Mouse (Mus musculus): ENCODE measurements around the gene Tas2r106.

Tas2r106 gene

DNA sequence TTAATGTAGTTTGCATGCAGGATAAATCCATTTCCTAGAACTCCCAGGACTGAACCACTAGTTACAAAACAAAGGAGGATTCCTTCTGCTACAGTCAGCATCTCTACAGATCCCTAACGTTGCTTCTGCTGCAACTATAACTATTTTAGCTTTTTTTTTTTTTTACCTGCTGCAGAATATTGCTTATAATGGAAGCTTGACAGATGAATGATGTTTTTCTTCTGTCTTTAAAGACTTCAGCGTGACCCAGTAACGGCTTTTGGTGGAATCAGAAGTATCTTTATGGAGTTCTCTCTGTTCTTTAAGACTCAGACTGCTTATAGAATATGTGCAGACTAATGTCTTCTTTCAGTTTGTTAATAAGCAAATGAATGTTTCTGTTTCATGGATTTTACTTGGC is at the start of gene Tas2r106:
Gene Tas2r106, minus strand, starts transcription at position 101 of the 400 bp plus-strand sequence.
- DNase-seq: no peak

DNA sequence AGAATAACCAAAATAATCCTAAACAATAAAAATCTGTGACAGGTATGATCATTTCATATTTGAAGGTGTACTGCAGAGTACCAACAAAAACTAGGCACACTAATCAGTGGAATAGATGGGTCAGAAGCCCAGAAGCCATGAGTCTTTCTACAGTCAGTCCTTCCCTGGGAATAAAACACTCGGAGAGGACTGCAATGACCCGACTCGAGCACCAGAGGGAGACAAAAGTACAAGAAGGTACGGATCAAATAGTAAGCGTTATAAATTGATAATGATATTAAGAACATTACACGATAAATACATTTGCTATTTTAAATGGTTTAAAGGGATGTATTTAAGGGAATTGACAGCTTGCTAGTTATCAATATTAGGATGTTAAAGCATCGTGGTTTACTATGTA is 34.1 kb upstream of the Tas2r106 start:
- DNase-seq: no peak

DNA sequence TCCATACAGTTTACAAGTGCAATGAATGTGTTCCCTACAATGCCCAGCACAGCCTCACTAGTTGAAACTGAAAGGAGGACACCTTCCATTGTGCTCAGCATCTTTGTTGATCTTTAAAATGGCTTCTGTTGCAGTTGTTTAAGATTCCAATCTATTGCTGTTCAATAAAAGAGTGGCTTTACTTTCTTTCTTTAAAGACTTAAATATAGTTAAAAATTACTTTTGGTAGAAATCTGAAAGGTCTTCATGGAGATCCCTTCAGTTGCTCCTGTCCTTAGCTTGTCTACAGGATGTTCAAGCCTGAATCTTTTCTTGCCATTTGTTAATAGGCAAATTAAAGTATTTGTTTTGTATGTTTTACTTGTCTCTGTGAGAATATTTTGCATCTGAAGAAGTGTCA is 11.3 kb upstream of the Tas2r106 start, which contains the start of gene Tas2r114:
Gene Tas2r114, minus strand, starts transcription at position 101 of the 400 bp plus-strand sequence.
- no peak for DNase-seq

DNA sequence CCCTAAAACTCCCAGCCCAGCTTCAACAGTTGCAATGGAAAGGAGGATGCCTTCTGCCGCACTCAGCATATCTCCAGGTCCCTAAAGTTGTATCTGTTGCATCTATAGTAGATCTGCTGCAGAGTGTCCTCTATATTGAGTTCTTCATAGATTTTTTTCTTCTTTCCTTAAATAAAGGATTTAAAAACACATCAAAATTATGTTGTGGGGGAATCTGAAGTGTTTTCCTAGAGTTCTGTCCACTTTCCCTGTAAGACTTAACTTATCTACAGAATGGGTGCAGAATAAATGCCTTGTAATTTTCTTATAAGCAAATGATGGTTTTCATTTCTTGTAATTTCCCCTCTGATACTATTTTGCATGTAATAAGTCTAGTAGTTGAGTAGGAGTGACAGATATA is 8.7 kb upstream of the Tas2r106 start, which contains the start of gene Tas2r105:
Gene Tas2r105, minus strand, starts transcription at position 101 of the 400 bp plus-strand sequence.
- DNase-seq: no peak

DNA sequence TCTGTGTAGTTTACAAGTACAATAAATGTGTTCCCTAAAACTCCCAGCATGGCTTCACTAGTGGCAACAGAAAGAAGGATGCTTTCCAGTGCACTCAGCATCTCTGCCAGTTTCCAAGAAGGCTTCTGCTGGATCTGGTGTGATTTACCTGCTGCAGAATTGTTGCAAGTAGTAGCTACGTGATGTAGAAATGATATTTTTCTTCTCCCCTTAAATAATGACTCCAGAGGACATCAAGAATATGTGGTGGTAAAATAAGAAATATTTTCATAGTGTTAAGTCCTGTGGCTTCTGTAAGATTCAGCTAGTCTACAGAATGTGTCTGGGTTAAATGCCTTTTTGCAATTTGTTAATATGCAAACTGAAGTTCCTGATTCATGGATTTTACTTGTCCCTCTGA is 7.0 kb upstream of the Tas2r106 start, which contains the start of gene Tas2r104:
Gene Tas2r104, minus strand, starts transcription at position 101 of the 400 bp plus-strand sequence.
- DNase-seq: no peak

DNA sequence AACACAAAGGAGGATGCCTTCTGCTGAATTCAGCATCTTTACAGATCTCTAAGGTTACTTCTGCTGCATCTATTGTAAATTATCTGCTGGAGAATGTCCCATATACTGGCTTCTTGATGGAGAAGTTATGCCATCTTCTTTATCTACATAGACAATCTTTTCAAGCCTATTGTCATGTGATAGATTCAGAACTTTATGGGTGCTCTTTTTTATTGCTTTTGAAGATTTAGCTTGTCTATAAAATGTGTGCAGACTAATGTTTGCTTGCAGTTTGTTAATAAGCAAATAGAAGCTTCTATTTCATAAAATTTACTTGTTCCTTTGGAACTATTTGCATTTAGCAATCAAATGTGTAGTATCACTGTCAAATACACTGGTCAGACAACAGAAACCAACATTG is 18.6 kb downstream of the Tas2r106 start, which contains the start of gene Tas2r107:
Gene Tas2r107, minus strand, starts transcription at position 101 of the 400 bp plus-strand sequence.
- no peak for DNase-seq

DNA sequence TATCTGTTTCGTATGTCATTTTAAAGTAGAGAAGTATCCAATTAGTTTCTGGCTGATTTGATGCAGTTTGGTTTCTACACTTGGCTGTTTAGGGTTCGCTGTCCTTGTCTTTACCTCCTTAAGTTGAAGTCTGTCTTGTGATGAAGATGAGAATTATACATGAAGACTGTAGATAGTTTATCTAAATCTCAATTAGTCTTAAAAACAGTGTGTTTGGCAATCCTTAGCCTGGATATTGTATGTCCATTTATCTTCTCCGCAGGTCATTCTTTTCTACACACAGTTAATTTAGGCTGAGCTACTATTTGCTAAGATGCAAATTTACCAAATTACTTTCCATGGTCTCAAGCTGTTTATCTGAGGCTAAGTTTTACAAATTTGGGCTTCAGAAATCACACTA is 47.9 kb downstream of the Tas2r106 start, which contains the start of gene Tas2r130:
Gene Tas2r130, minus strand, starts transcription at position 101 of the 400 bp plus-strand sequence.
- no peak for DNase-seq

All from layer of hippocampus, adult 9-11 months (tissue).